In genomic region chr4:65295741-65296140, GRCm38 (mm10) we compare ENCODE assay signal across 21 mouse cellular contexts.
DNase-seq lines count a peak whose midpoint lies in the region; ATAC-seq and TF ChIP-seq lines count a peak whose summit lies in the region.
"Had no signal": no experiment of that assay in that cellular context is flagged by ENCODE, and none has a peak within 500 bp of the region (broad histone marks: within the 10 kb centered on the region; RNA-seq: fewer than 3 reads in every experiment).

No protein-coding gene starts in this region.

- TF ChIP-seq POLR2A in lung, adult 2 months (IDR thresholded peaks at IDR 0.05; ENCODE audit: borderline replicate concordance, extremely low read depth, low read depth, low read length), result no peak

- H3K4me2 ChIP-seq in lung, postnatal 0 days (replicated peaks; ENCODE audit: low read depth, low read length), result no peak overlapping the region
- H3K4me2 ChIP-seq: embryonic facial prominence, embryonic 15.5 days; forebrain, embryonic 13.5 days; hindbrain, embryonic 12.5 days had no signal

- no peaks in the 10 kb centered on the region for H3K27me3 ChIP-seq in lung, postnatal 0 days (replicated peaks; ENCODE audit: insufficient read depth, low read length)
- H3K27me3 ChIP-seq: embryonic facial prominence, embryonic 15.5 days; forebrain, embryonic 13.5 days had no signal

- TF ChIP-seq CTCF in lung, postnatal 0 days (IDR thresholded peaks at IDR 0.05), result no peak
- no peak for TF ChIP-seq CTCF in lung, adult 2 months (IDR thresholded peaks at IDR 0.05; ENCODE audit: insufficient read depth, low read length)

- no peaks in the 10 kb centered on the region for H3K36me3 ChIP-seq in lung, postnatal 0 days (ENCODE audit: insufficient read depth, low read length)
- H3K36me3 ChIP-seq: embryonic facial prominence, embryonic 15.5 days; G1E; heart, embryonic 10.5 days; hindbrain, embryonic 12.5 days had no signal

- no peak overlapping the region for H3K9ac ChIP-seq in lung, postnatal 0 days (replicated peaks; ENCODE audit: low read depth)
- H3K9ac ChIP-seq: embryonic facial prominence, embryonic 15.5 days; forebrain, embryonic 13.5 days; hindbrain, embryonic 12.5 days had no signal

- TF ChIP-seq EP300 in lung, postnatal 0 days (IDR thresholded peaks at IDR 0.05), result peak; percentile 89

- peak; percentile 77 for DNase-seq in lung, postnatal 0 days (ENCODE audit: low spot score)
- DNase-seq in lung, adult 2 months, result no peak
- DNase-seq in R1 (ENCODE audit: low read depth, low spot score), result peak; percentile 3
- peak; percentile 15 for DNase-seq in lung, postnatal 10 days
- DNase-seq in adrenal gland, postnatal 14 days, result no peak
- no peak for DNase-seq in adrenal gland, adult 2 months
- DNase-seq: adrenal gland, postnatal 36 days; embryo, embryonic 11 days; gastrocnemius, postnatal 36 days; heart, adult 11 months; heart, postnatal 10 days; heart, postnatal 4 days had no signal

- no peaks in the 10 kb centered on the region for H3K9me3 ChIP-seq in lung, postnatal 0 days (ENCODE audit: low read length)
- H3K9me3 ChIP-seq: embryonic facial prominence, embryonic 15.5 days; forebrain, embryonic 13.5 days; heart, embryonic 10.5 days; hindbrain, embryonic 12.5 days had no signal

- H3K4me1 ChIP-seq in lung, postnatal 0 days (ENCODE audit: insufficient read depth, low read depth, low read length), result no peaks in the 10 kb centered on the region; the same call in 1 of the 2 replicates
- H3K4me1 ChIP-seq in lung, adult 2 months (ENCODE audit: control insufficient read depth, insufficient read depth, low read length), result no peaks in the 10 kb centered on the region; the same call in 1 of the 2 replicates
- H3K4me1 ChIP-seq: embryonic facial prominence, embryonic 15.5 days had no signal

- peak; percentile 82 for ATAC-seq in lung, postnatal 0 days
- ATAC-seq: activated CD4-positive, CD25-positive, alpha-beta regulatory T cell, adult 4 months; forebrain, embryonic 13.5 days; hindbrain, embryonic 16.5 days; inflammation-experienced regulatory T-cells, adult 6 months had no signal

- H3K4me3 ChIP-seq in lung, postnatal 0 days (ENCODE audit: low read depth, low read length), result no peak overlapping the region
- no peak overlapping the region for H3K4me3 ChIP-seq in lung, adult 2 months (replicated peaks; ENCODE audit: extremely low read depth, low read depth, low read length)
- H3K4me3 ChIP-seq: embryonic facial prominence, embryonic 15.5 days; erythroblast, embryonic 14.5 days; forebrain, embryonic 13.5 days; heart, embryonic 10.5 days; hindbrain, embryonic 12.5 days had no signal

- H3K27ac ChIP-seq in lung, postnatal 0 days (ENCODE audit: low read length), result no peak overlapping the region
- H3K27ac ChIP-seq: embryonic facial prominence, embryonic 15.5 days; heart, embryonic 10.5 days; hindbrain, embryonic 12.5 days had no signal

- WGBS in lung, postnatal 0 days, result 41% methylated on average over 1 of the region's 1 CpGs
- 44% methylated on average over 1 of the region's 1 CpGs for WGBS in lung, adult 2 months

Comparison
In these comparisons a context has a peak if more than half of its experiments do, and no peak if none do; other contexts are left out.
1. DNase-seq: peak in lung, postnatal 0 days (single experiment), R1 (single experiment) and lung, postnatal 10 days (single experiment); none in lung, adult 2 months (single experiment), adrenal gland, postnatal 14 days (single experiment) and adrenal gland, adult 2 months (single experiment).